Mouse (Mus musculus): ENCODE results near the gene Kiss1r. TPM values are rescaled to one million over a fixed set of nuclear protein-coding genes. Genes with fewer than 3 reads are reported as not detected.

The Kiss1r gene
- polyA plus RNA-seq, 1 experiment from 2014 or later, result 1.2 TPM

DNA sequence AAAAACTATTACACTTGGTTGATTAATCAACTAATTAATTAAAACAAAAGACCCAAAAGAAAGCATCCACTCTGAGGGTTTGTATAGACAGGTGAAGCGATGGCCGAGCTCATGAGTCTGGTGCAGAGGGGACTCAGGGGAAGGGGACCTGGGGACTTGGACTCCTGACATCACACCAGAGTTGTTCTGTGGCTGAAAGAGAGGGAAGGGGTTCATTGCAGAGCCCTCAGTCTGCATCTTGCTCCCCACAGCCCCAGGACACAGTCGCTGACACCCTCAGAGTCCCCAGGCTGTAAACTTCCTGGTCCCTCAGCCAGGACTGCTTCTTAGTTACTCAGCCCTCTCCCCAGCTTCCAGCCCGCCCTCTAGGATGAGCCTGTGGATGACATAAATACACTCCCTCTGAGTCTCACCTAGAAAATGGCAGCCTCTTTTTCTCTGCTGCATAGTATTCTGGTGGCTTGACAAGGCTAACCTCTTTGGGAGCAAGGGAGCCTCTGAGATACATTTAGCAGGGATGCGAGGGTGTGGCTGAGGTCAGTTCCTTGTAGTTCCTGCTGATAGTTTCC lies 845 bp downstream of the Kiss1r start:
- H3K4me3 ChIP-seq (replicated peaks), result peak overlapping the region; percentile 83
- peaks cover 73% of the 10 kb centered on the region for H3K4me1 ChIP-seq
- peaks cover 4% of the 10 kb centered on the region; the same call in 1 of the 2 replicates for H3K36me3 ChIP-seq
- no peaks in the 10 kb centered on the region for H3K9me3 ChIP-seq (replicated peaks)
- peak overlapping the region; percentile 96; the same call in 1 of the 2 replicates for H3K9ac ChIP-seq
- no peak overlapping the region for H3K27ac ChIP-seq
- ATAC-seq (replicated peaks; ENCODE audit: low FRiP score), result no peak
- H3K4me2 ChIP-seq, result peak overlapping the region; percentile 78
- 69% methylated on average over 5 of the region's 5 CpGs for WGBS
- peaks cover 55% of the 10 kb centered on the region for H3K27me3 ChIP-seq

GRCm38 (mm10) chr10:79918231-79919078 lies 1.7 kb downstream of the Kiss1r start:
- Histone ChIP-seq H3K4me2 (peak overlapping the region; percentile 54), H3K9me3 (replicated peaks) (no peaks in the 10 kb centered on the region), H3K27me3 (peaks cover 63% of the 10 kb centered on the region), H3K27ac (no peak overlapping the region), H3K9ac (0 out of 2 replicates have a peak overlapping the region, but pooled peaks have one; percentile 5), H3K36me3 (no peaks in the 10 kb centered on the region), H3K4me3 (replicated peaks) (peak overlapping the region; percentile 27), H3K4me1 (peaks cover 75% of the 10 kb centered on the region)
- ATAC-seq (replicated peaks; ENCODE audit: low FRiP score), result no peak
- WGBS, result 7% methylated on average over 35 of the region's 35 CpGs

GRCm38 (mm10) chr10:79919251-79919849 lies 2.6 kb downstream of the Kiss1r start:
- H3K36me3 ChIP-seq, result no peaks in the 10 kb centered on the region
- peaks cover 72% of the 10 kb centered on the region for H3K4me1 ChIP-seq
- H3K9me3 ChIP-seq (replicated peaks), result no peaks in the 10 kb centered on the region
- no peak for ATAC-seq (replicated peaks; ENCODE audit: low FRiP score)
- H3K27ac ChIP-seq, result no peak overlapping the region
- peaks cover 65% of the 10 kb centered on the region for H3K27me3 ChIP-seq
- peak overlapping the region; percentile 54 for H3K4me2 ChIP-seq
- H3K9ac ChIP-seq, result no peak overlapping the region
- 4% methylated on average over 21 of the region's 21 CpGs for WGBS
- H3K4me3 ChIP-seq (replicated peaks), result peak overlapping the region; percentile 27

GRCm38 (mm10) chr10:79920056-79920890 lies 3.5 kb downstream of the Kiss1r start:
- H3K9me3 ChIP-seq (replicated peaks), result no peaks in the 10 kb centered on the region
- peak overlapping the region; percentile 34 for H3K4me3 ChIP-seq (replicated peaks)
- 0 out of 2 replicates have a peak, but pooled peaks have one; percentile 5 for ATAC-seq (replicated peaks; ENCODE audit: low FRiP score)
- no peaks in the 10 kb centered on the region for H3K36me3 ChIP-seq
- H3K27me3 ChIP-seq, result peaks cover 65% of the 10 kb centered on the region
- WGBS, result 18% methylated on average over 26 of the region's 26 CpGs
- H3K4me2 ChIP-seq, result peak overlapping the region; percentile 57
- H3K4me1 ChIP-seq, result peaks cover 69% of the 10 kb centered on the region
- H3K9ac ChIP-seq, result no peak overlapping the region
- H3K27ac ChIP-seq, result no peak overlapping the region

GRCm38 (mm10) chr10:79920958-79921535 lies 4.3 kb downstream of the Kiss1r start, which contains the start of gene R3hdm4:
TSS of gene R3hdm4 (minus strand) at chr10:79921208.
- WGBS, result 5% methylated on average over 40 of the region's 41 CpGs
- peak within 1 kb of the TSS; percentile 34 for H3K4me3 ChIP-seq (replicated peaks)
- no peak for ATAC-seq (replicated peaks; ENCODE audit: low FRiP score)
- peaks cover 65% of the 10 kb centered on the region for H3K27me3 ChIP-seq
- H3K36me3 ChIP-seq, result no peaks in the 10 kb centered on the region
- no peaks in the 10 kb centered on the region for H3K9me3 ChIP-seq (replicated peaks)
- peak within 1 kb of the TSS; percentile 57 for H3K4me2 ChIP-seq
- H3K9ac ChIP-seq, result peak within 1 kb of the TSS; percentile 35
- H3K27ac ChIP-seq, result no peak within 1 kb of the TSS
- H3K4me1 ChIP-seq, result peaks cover 69% of the 10 kb centered on the region

GRCm38 (mm10) chr10:79921572-79921971 lies 4.8 kb downstream of the Kiss1r start:
- peak overlapping the region; percentile 57 for H3K4me2 ChIP-seq

DNA sequence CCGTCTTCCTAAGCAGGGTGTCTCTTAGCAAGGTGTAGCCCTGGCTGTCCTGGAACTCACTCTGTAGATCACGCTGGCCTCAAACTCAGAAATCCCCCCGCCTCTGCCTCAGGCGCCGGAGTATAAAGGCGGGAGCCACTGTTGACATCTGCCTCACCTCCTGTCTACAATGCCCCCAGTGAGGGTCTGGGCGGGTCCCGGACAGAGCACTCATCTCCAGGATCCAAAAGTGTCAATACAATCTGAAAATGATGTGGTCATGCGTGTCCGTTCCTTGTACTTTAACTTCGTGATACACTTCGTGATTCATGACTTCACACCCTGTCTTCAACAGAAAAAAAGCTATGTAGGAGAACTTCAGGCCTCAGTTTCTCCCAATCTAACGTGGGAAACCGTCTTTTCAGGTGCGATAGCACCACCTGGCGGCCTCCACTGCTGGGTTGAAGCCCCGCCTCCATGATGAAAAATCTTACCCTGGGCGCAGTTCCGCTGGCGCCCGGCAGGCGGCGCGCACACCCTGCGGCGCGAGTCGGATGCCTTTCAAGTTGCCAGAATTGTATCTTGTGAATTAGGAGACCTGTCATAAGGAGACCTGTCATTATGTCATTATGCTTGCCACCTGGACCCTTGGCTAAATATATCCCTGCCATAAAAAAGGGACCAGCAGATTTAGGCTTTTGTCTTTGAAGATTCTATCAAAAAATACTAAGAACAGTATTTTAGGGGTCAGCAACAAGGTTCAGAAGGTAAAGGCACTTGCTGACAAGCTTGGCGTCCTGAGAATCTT lies 8.4 kb downstream of the Kiss1r start:
- ATAC-seq (replicated peaks; ENCODE audit: low FRiP score), result no peak
- WGBS, result 11% methylated on average over 29 of the region's 29 CpGs
- Histone ChIP-seq H3K9me3 (replicated peaks) (no peaks in the 10 kb centered on the region), H3K9ac (no peak overlapping the region), H3K27ac (peak overlapping the region; percentile 98; the same call in 1 of the 2 replicates), H3K27me3 (peaks cover 34% of the 10 kb centered on the region), H3K4me3 (replicated peaks) (peak overlapping the region; percentile 100; the same call in 1 of the 2 replicates), H3K4me2 (peak overlapping the region; percentile 90), H3K36me3 (no peaks in the 10 kb centered on the region), H3K4me1 (peaks cover 61% of the 10 kb centered on the region)

More at GRCm38 (mm10) chr10:79921572-79921971, 4.8 kb downstream of the Kiss1r start:
- under 1% methylated on average over 34 of the region's 34 CpGs for WGBS
- no peaks in the 10 kb centered on the region for H3K9me3 ChIP-seq (replicated peaks)
- peak overlapping the region; percentile 34 for H3K4me3 ChIP-seq (replicated peaks)
- H3K27ac ChIP-seq, result no peak overlapping the region
- H3K36me3 ChIP-seq, result no peaks in the 10 kb centered on the region
- peak overlapping the region; percentile 35 for H3K9ac ChIP-seq
- H3K4me1 ChIP-seq, result peaks cover 71% of the 10 kb centered on the region
- no peak for ATAC-seq (replicated peaks; ENCODE audit: low FRiP score)
- peaks cover 65% of the 10 kb centered on the region for H3K27me3 ChIP-seq

- Histone ChIP-seq H3K4me3 (replicated peaks) (peak overlapping the region; percentile 100), H3K9me3 (replicated peaks) (no peaks in the 10 kb centered on the region), H3K27ac (peak overlapping the region; percentile 98), H3K36me3 (peaks cover 6% of the 10 kb centered on the region), H3K27me3 (peaks cover 27% of the 10 kb centered on the region), H3K9ac (peak overlapping the region; percentile 92), H3K4me1 (peaks cover 61% of the 10 kb centered on the region), H3K4me2 (peak overlapping the region; percentile 90)
- 6% methylated on average over 15 of the region's 15 CpGs for WGBS
- no peak for ATAC-seq (replicated peaks; ENCODE audit: low FRiP score)
Observed at GRCm38 (mm10) chr10:79925785-79926490, 9.2 kb downstream of the Kiss1r start.

GRCm38 (mm10) chr10:79926491-79927323 lies 9.9 kb downstream of the Kiss1r start, which contains the start of gene Arid3a:
TSS of gene Arid3a (plus strand) at chr10:79927043.
- Histone ChIP-seq H3K36me3 (peaks cover 14% of the 10 kb centered on the region), H3K9ac (peak within 1 kb of the TSS; percentile 92), H3K9me3 (replicated peaks) (no peaks in the 10 kb centered on the region), H3K4me2 (peak within 1 kb of the TSS; percentile 90), H3K27me3 (peaks cover 19% of the 10 kb centered on the region), H3K4me1 (peaks cover 61% of the 10 kb centered on the region), H3K4me3 (replicated peaks) (peak within 1 kb of the TSS; percentile 100), H3K27ac (peak within 1 kb of the TSS; percentile 98)
- WGBS, result under 1% methylated on average over 63 of the region's 63 CpGs
- ATAC-seq (replicated peaks; ENCODE audit: low FRiP score), result peak; percentile 60

Data from kidney, embryonic 15.5 days (tissue).